In genomic region chr16:94591536-94591935, GRCm38 (mm10) we compare ENCODE assay signal across 22 mouse cellular contexts. TPM values are rescaled to one million over a fixed set of nuclear protein-coding genes. Genes with fewer than 3 reads are reported as not detected.
DNase-seq lines count a peak whose midpoint lies in the region; ATAC-seq and TF ChIP-seq lines count a peak whose summit lies in the region.
"Had no signal": no experiment of that assay in that cellular context is flagged by ENCODE, and none has a peak within 500 bp of the region (broad histone marks: within the 10 kb centered on the region; RNA-seq: fewer than 3 reads in every experiment).

No protein-coding gene starts in this region.

- no peaks in the 10 kb centered on the region for H3K9me3 ChIP-seq in heart, embryonic 10.5 days
- no peaks in the 10 kb centered on the region for H3K9me3 ChIP-seq in heart, postnatal 0 days (replicated peaks; ENCODE audit: control insufficient read depth, low read length)
- H3K9me3 ChIP-seq: embryonic facial prominence, embryonic 13.5 days; forebrain, embryonic 12.5 days; G1E; hindbrain, embryonic 10.5 days; intestine, embryonic 15.5 days had no signal

- peaks cover 16% of the 10 kb centered on the region for H3K79me2 ChIP-seq in heart, adult 2 months (replicated peaks; ENCODE audit: control insufficient read depth, insufficient read depth, low read length)

- no peak overlapping the region for H3K4me3 ChIP-seq in heart, adult 2 months
- H3K4me3 ChIP-seq in heart, embryonic 10.5 days: no peak overlapping the region
- no peak overlapping the region for H3K4me3 ChIP-seq in heart, postnatal 0 days (ENCODE audit: low read depth, low read length)
- H3K4me3 ChIP-seq: embryonic facial prominence, embryonic 13.5 days; forebrain, embryonic 12.5 days; hindbrain, embryonic 10.5 days; intestine, embryonic 15.5 days had no signal

- intact Hi-C loops in heart, adult 2 months (cut with DNase I): no loop called here
- intact Hi-C loops in heart, postnatal 25 days (cut with DNase I): no loop called here

- peak overlapping the region; percentile 32 for H3K27ac ChIP-seq in heart, adult 2 months
- no peak overlapping the region for H3K27ac ChIP-seq in heart, embryonic 10.5 days
- H3K27ac ChIP-seq in heart, postnatal 0 days (ENCODE audit: low read depth): peak overlapping the region; percentile 7
- H3K27ac ChIP-seq: embryonic facial prominence, embryonic 13.5 days; forebrain, embryonic 12.5 days; hindbrain, embryonic 10.5 days; intestine, embryonic 15.5 days had no signal

- no peak for TF ChIP-seq EP300 in heart, adult 2 months (IDR thresholded peaks at IDR 0.05; ENCODE audit: insufficient read depth, low read depth, low read length)
- no peak for TF ChIP-seq EP300 in heart, postnatal 0 days (IDR thresholded peaks at IDR 0.05; ENCODE audit: low read depth)

- H3K36me3 ChIP-seq in heart, adult 2 months (ENCODE audit: control insufficient read depth, insufficient read depth, low read length): peaks cover 20% of the 10 kb centered on the region
- no peaks in the 10 kb centered on the region for H3K36me3 ChIP-seq in heart, embryonic 10.5 days
- H3K36me3 ChIP-seq in heart, postnatal 0 days (replicated peaks; ENCODE audit: control insufficient read depth, insufficient read depth, low read length): 0 out of 2 replicates have a peak, but pooled peaks cover 7% of the 10 kb centered on the region
- H3K36me3 ChIP-seq: embryonic facial prominence, embryonic 13.5 days; forebrain, embryonic 12.5 days; intestine, embryonic 15.5 days had no signal

- H3K9ac ChIP-seq in heart, adult 2 months (ENCODE audit: low read depth, low read length): no peak overlapping the region
- no peak overlapping the region for H3K9ac ChIP-seq in heart, postnatal 0 days (replicated peaks; ENCODE audit: low read depth, low read length)
- H3K9ac ChIP-seq: embryonic facial prominence, embryonic 13.5 days; forebrain, embryonic 12.5 days; hindbrain, embryonic 14.5 days; intestine, embryonic 15.5 days had no signal

- peaks cover 28% of the 10 kb centered on the region for H3K4me1 ChIP-seq in heart, adult 2 months (ENCODE audit: control insufficient read depth, insufficient read depth, low read length)
- peaks cover 80% of the 10 kb centered on the region for H3K4me1 ChIP-seq in heart, embryonic 10.5 days
- H3K4me1 ChIP-seq in heart, postnatal 0 days (ENCODE audit: control insufficient read depth, insufficient read depth): peaks cover 60% of the 10 kb centered on the region

- no peak for TF ChIP-seq CTCF in heart, adult 2 months (IDR thresholded peaks at IDR 0.05)
- no peak for TF ChIP-seq CTCF in heart, postnatal 0 days (IDR thresholded peaks at IDR 0.05; ENCODE audit: low read depth)

- H3K27me3 ChIP-seq in heart, adult 2 months (ENCODE audit: control insufficient read depth, insufficient read depth, low read length): no peaks in the 10 kb centered on the region
- no peaks in the 10 kb centered on the region for H3K27me3 ChIP-seq in heart, embryonic 10.5 days (ENCODE audit: insufficient read depth, poor library complexity, severe bottlenecking)
- no peaks in the 10 kb centered on the region for H3K27me3 ChIP-seq in heart, postnatal 0 days (ENCODE audit: control insufficient read depth, insufficient read depth, low read length)
- H3K27me3 ChIP-seq: embryonic facial prominence, embryonic 13.5 days; forebrain, embryonic 12.5 days; intestine, embryonic 15.5 days had no signal

- ATAC-seq in heart, postnatal 0 days (ENCODE audit: insufficient read depth, low read depth): no peak
- ATAC-seq in cerebellum, adult (ENCODE audit: insufficient number of reproducible peaks, low FRiP score, low TSS enrichment): no peak
- ATAC-seq: CD4-positive, CD25-positive, alpha-beta regulatory T cell, adult 4 months; forebrain, embryonic 16.5 days; intestine, embryonic 15.5 days had no signal

- no peak overlapping the region for H3K4me2 ChIP-seq in heart, postnatal 0 days (ENCODE audit: low read depth, low read length)
- H3K4me2 ChIP-seq: embryonic facial prominence, embryonic 13.5 days; forebrain, embryonic 12.5 days; hindbrain, embryonic 14.5 days; intestine, embryonic 15.5 days had no signal

- no peak for TF ChIP-seq POLR2A in heart, adult 2 months (IDR thresholded peaks at IDR 0.05; ENCODE audit: insufficient read depth, low read depth, low read length)

- 37% methylated on average over 3 of the region's 3 CpGs for WGBS in heart, adult 2 months
- WGBS in heart, embryonic 10.5 days: 64% methylated on average over 3 of the region's 3 CpGs
- WGBS in heart, postnatal 0 days: 38% methylated on average over 3 of the region's 3 CpGs

- DNase-seq in gastrocnemius, adult 18-20 months (ENCODE audit: low spot score): peak; percentile 63
- DNase-seq in gastrocnemius, postnatal 10 days: no peak
- no peak for DNase-seq in heart, adult 2 months
- DNase-seq in heart, embryonic 10.5 days (ENCODE audit: low spot score): no peak
- DNase-seq in heart, postnatal 0 days (ENCODE audit: low spot score): no peak
- no peak for DNase-seq in heart, postnatal 25 days (ENCODE audit: low spot score)
- DNase-seq: adrenal gland, adult 8-10 months; adrenal gland, postnatal 36 days; B cell, adult 2 months; cerebellum, adult 18-20 months; cerebellum, adult 9-11 months; cerebellum, postnatal 36 days; kidney, adult 18-20 months had no signal

RNA-seq across cellular contexts. Expression of gene Dyrk1a, which starts 21.7 kb away (rescaled TPM):
- total RNA-seq in gastrocnemius, adult 18-20 months (2021): 100 to 1,000 TPM in 1 of 2 experiments, 10 to 100 TPM in 1; 96.7 to 105 TPM
- total RNA-seq in gastrocnemius, postnatal 10 days (2021): 10 to 100 TPM; 83.9 to 93.5 TPM
- 10 to 100 TPM; 74.0 to 80.5 TPM for total RNA-seq in heart, adult 2 months (2021)
- 28.2 and 44.8 TPM in 2 replicates for polyA plus RNA-seq in heart, adult 2 months (2012; rRNA removed)
- 7.7 and 8.1 TPM in 2 replicates for polyA plus RNA-seq in heart, embryonic 10.5 days (2016; fragmentation: Nextera tagmentation; extraction: Ambion mirVana)
- total RNA-seq in heart, postnatal 0 days (2014; rRNA removed; ENCODE audit: low replicate concordance): 55.2 and 90.3 TPM in 2 replicates
- 6.9 and 7.7 TPM in 2 replicates for polyA plus RNA-seq in heart, postnatal 0 days (2015; fragmentation: Nextera tagmentation; extraction: Ambion mirVana)
- 10 to 100 TPM; 71.4 to 71.9 TPM for total RNA-seq in heart, postnatal 25 days (2021)
